Mouse (Mus musculus): ENCODE data around the gene Ccdc141. TPM values are rescaled to one million over a fixed set of nuclear protein-coding genes. Genes with fewer than 3 reads are reported as not detected.

Ccdc141 gene
- polyA plus RNA-seq, 1 experiment from 2014 or later, result 2.2 TPM

DNA sequence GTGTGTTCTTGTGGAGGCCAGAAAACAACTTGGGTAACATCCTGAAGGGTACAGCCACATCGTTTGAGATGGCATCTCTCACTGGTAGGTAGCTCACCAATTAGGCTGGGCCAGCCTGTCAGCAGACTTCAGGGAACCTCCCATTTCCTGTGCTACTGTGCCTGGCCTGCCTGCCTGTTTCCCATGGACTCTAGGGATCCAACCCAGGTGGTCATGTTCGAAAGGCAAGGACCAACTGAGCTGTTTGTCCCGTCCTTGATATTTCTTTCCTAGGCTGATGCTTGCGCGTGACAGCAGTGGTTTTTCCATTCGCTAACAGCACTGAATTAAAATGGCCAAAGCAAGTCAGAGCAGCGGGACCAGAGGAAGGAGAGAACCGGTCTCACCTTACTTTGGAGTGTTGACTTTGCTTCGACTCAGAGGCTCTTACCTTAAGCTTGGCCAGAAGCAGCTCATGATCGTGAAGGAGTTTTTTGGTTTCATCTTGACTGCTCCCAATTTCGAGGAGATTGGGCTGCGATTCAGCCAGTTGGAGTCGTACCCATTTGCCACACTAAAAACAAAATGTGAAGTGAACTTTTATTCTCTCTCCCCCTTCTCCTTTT is 2.3 kb downstream of the Ccdc141 start:
- no peak overlapping the region for H3K9ac ChIP-seq (ENCODE audit: low read depth, low read length)
- H3K4me1 ChIP-seq (replicated peaks; ENCODE audit: control insufficient read depth, insufficient read depth, low read length), result no peaks in the 10 kb centered on the region
- no peaks in the 10 kb centered on the region for H3K9me3 ChIP-seq (ENCODE audit: control insufficient read depth)
- no peak overlapping the region for H3K27ac ChIP-seq (ENCODE audit: low read depth, low read length)
- no peaks in the 10 kb centered on the region for H3K27me3 ChIP-seq (replicated peaks; ENCODE audit: control insufficient read depth, insufficient read depth, low read length)
- 85% methylated on average over 13 of the region's 13 CpGs for WGBS
- H3K4me3 ChIP-seq (ENCODE audit: low read depth, low read length), result no peak overlapping the region
- TF ChIP-seq CTCF (IDR thresholded peaks at IDR 0.05; ENCODE audit: low read depth), result no peak
- no peak overlapping the region for H3K4me2 ChIP-seq (replicated peaks; ENCODE audit: low read depth)
- no peaks in the 10 kb centered on the region for H3K36me3 ChIP-seq (ENCODE audit: control insufficient read depth, insufficient read depth)
- ATAC-seq, result no peak

DNA sequence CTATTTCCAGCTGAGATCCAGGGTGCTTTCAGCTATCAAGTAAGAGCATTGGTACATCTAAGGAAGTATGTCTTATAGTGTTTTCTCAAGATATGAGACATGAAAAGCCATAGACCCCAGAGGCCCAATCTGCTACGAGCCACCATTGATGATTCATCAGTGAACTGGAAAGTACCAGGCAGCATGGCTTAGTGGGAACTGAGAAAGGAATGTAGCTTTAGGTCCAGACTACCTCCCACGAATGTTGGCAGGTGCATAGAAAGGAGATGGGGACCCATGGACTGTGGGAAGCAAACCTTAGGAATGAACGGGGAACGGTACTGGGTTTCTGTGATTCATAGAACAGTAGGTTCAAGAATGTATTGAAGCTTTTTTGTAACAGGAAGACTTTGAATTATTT is 4.1 kb downstream of the Ccdc141 start:
- Histone ChIP-seq H3K27me3 (replicated peaks; ENCODE audit: control insufficient read depth, insufficient read depth, low read length) (no peaks in the 10 kb centered on the region), H3K4me3 (ENCODE audit: low read depth, low read length) (no peak overlapping the region), H3K4me2 (replicated peaks; ENCODE audit: low read depth) (no peak overlapping the region), H3K4me1 (replicated peaks; ENCODE audit: control insufficient read depth, insufficient read depth, low read length) (no peaks in the 10 kb centered on the region), H3K9me3 (ENCODE audit: control insufficient read depth) (no peaks in the 10 kb centered on the region), H3K27ac (ENCODE audit: low read depth, low read length) (no peak overlapping the region), H3K36me3 (ENCODE audit: control insufficient read depth, insufficient read depth) (no peaks in the 10 kb centered on the region), H3K9ac (ENCODE audit: low read depth, low read length) (no peak overlapping the region)
- no peak for TF ChIP-seq CTCF (IDR thresholded peaks at IDR 0.05; ENCODE audit: low read depth)
- no peak for ATAC-seq
- WGBS, result 80% methylated on average over 4 of the region's 4 CpGs

DNA sequence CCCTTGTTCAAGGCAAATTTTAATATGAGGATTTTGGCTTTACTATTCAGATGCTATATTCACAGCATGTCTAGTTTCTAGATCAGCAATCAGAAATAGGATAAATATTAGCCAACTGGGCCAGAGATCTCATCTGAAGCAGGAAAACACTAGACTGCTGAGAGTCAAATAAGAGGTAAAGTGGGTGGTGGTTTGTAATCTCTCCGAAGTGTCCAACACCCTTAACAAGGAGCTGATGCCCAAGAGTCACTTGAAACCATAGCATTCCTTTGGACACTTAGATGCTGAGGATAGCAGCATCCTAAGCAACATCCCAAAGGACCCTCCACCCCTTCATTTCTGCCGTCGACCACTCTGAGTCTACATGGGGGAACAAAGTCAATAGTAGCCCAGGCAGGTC is 5.8 kb downstream of the Ccdc141 start:
- H3K9ac ChIP-seq (ENCODE audit: low read depth, low read length), result no peak overlapping the region
- no peak overlapping the region for H3K27ac ChIP-seq (ENCODE audit: low read depth, low read length)
- H3K27me3 ChIP-seq (replicated peaks; ENCODE audit: control insufficient read depth, insufficient read depth, low read length), result no peaks in the 10 kb centered on the region
- TF ChIP-seq CTCF (IDR thresholded peaks at IDR 0.05; ENCODE audit: low read depth), result no peak
- ATAC-seq, result no peak
- no peaks in the 10 kb centered on the region for H3K36me3 ChIP-seq (ENCODE audit: control insufficient read depth, insufficient read depth)
- no peaks in the 10 kb centered on the region for H3K4me1 ChIP-seq (replicated peaks; ENCODE audit: control insufficient read depth, insufficient read depth, low read length)
- no peaks in the 10 kb centered on the region for H3K9me3 ChIP-seq (ENCODE audit: control insufficient read depth)
- 86% methylated on average over 3 of the region's 3 CpGs for WGBS
- no peak overlapping the region for H3K4me3 ChIP-seq (ENCODE audit: low read depth, low read length)
- no peak overlapping the region for H3K4me2 ChIP-seq (replicated peaks; ENCODE audit: low read depth)

DNA sequence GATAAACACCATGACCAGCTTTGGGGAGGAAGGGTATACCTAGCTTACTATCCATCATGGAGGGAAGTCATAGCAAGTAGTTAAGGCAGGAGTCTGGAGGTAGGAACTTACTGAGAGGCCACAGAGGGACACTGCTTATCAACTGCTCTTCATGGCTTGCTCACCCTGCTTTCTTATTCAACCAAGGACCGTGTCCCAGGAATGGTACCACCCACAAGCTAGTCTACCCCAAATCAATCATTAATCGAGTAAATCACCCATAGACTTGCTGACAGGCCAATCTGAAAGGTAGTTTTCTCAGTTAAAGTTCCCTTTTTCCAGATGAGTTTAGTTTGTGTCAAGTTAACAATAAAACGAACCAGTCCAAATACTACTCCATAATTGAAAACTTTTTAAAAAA is 7.1 kb downstream of the Ccdc141 start:
- Histone ChIP-seq H3K9ac (ENCODE audit: low read depth, low read length) (no peak overlapping the region), H3K4me1 (replicated peaks; ENCODE audit: control insufficient read depth, insufficient read depth, low read length) (no peaks in the 10 kb centered on the region), H3K4me2 (replicated peaks; ENCODE audit: low read depth) (no peak overlapping the region), H3K4me3 (ENCODE audit: low read depth, low read length) (no peak overlapping the region), H3K9me3 (ENCODE audit: control insufficient read depth) (no peaks in the 10 kb centered on the region), H3K27ac (ENCODE audit: low read depth, low read length) (no peak overlapping the region), H3K36me3 (ENCODE audit: control insufficient read depth, insufficient read depth) (no peaks in the 10 kb centered on the region), H3K27me3 (replicated peaks; ENCODE audit: control insufficient read depth, insufficient read depth, low read length) (no peaks in the 10 kb centered on the region)
- no peak for TF ChIP-seq CTCF (IDR thresholded peaks at IDR 0.05; ENCODE audit: low read depth)
- ATAC-seq, result no peak
- WGBS, result 67% methylated on average over 3 of the region's 3 CpGs

DNA sequence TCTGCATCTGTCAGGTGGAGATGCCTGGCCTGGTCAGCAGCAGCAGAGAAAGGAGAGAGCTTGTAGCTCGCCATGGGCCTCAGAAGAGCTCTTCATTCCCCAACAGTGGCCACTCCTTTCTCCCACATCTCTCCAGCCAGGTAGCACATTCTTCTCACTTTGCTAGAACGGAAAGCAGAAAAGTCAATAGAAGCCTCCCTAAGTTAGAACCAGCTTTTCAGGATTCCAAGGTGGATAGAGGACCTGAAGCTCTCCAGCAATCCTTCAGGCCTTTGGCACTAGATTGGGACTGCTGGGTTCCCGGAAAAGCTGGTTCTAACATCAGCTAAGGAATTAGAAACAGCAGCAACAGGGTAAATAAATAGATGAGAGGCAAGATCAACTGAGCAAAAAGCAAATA is 8.3 kb downstream of the Ccdc141 start:
- TF ChIP-seq CTCF (IDR thresholded peaks at IDR 0.05; ENCODE audit: low read depth), result no peak
- Histone ChIP-seq H3K4me2 (replicated peaks; ENCODE audit: low read depth) (no peak overlapping the region), H3K4me3 (ENCODE audit: low read depth, low read length) (no peak overlapping the region), H3K9me3 (ENCODE audit: control insufficient read depth) (no peaks in the 10 kb centered on the region), H3K4me1 (replicated peaks; ENCODE audit: control insufficient read depth, insufficient read depth, low read length) (no peaks in the 10 kb centered on the region), H3K36me3 (ENCODE audit: control insufficient read depth, insufficient read depth) (no peaks in the 10 kb centered on the region), H3K27me3 (replicated peaks; ENCODE audit: control insufficient read depth, insufficient read depth, low read length) (no peaks in the 10 kb centered on the region), H3K9ac (ENCODE audit: low read depth, low read length) (no peak overlapping the region), H3K27ac (ENCODE audit: low read depth, low read length) (no peak overlapping the region)
- no peak for ATAC-seq
- WGBS, result 54% methylated on average over 3 of the region's 3 CpGs

DNA sequence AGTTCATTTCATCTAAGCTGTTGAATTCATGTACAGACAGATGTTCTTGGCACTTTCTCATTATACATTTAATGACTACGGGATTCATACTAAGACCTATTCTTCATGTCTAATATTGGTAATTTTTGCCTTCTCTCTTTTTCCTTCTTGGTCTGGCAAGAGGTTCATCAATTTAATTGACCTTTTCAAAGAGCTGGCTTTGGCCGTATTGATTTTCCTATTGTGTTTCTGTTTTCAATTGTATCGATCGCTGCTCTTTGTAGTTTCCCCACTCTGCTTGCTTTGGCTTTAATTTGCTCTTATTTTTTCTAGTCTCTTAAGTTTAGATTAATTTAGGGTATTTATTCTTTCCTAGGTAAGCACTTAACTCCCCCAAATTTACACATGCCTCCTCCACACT is 12.9 kb downstream of the Ccdc141 start:
- H3K9ac ChIP-seq (ENCODE audit: low read depth, low read length), result no peak overlapping the region
- no peaks in the 10 kb centered on the region for H3K4me1 ChIP-seq (replicated peaks; ENCODE audit: control insufficient read depth, insufficient read depth, low read length)
- no peak overlapping the region for H3K4me3 ChIP-seq (ENCODE audit: low read depth, low read length)
- no peak for TF ChIP-seq CTCF (IDR thresholded peaks at IDR 0.05; ENCODE audit: low read depth)
- H3K27ac ChIP-seq (ENCODE audit: low read depth, low read length), result no peak overlapping the region
- no peaks in the 10 kb centered on the region for H3K27me3 ChIP-seq (replicated peaks; ENCODE audit: control insufficient read depth, insufficient read depth, low read length)
- no peaks in the 10 kb centered on the region for H3K36me3 ChIP-seq (ENCODE audit: control insufficient read depth, insufficient read depth)
- no peak overlapping the region for H3K4me2 ChIP-seq (replicated peaks; ENCODE audit: low read depth)
- WGBS, result 88% methylated on average over 4 of the region's 4 CpGs
- no peak for ATAC-seq
- H3K9me3 ChIP-seq (ENCODE audit: control insufficient read depth), result no peaks in the 10 kb centered on the region

DNA sequence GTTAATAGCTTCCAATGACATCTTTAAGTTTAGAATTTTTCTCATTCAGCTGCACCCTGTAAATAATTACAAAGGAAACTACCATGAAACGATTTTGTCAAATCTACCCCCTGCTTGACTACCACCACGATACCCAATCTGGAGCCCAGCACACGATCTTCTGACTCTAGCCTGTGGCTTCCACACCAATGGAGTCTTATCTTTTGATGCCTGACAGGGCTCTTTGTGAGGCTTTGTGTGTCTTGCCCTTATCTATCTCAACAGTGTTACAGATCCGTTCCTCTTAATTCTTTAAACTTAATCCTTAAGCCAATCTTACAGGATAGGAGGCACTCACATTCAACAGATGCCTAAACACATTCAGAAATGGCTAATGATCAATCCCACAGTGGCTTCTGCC is 16.4 kb downstream of the Ccdc141 start:
- WGBS, result 42% methylated on average over 4 of the region's 4 CpGs
- H3K9ac ChIP-seq (ENCODE audit: low read depth, low read length), result no peak overlapping the region
- H3K4me2 ChIP-seq (replicated peaks; ENCODE audit: low read depth), result no peak overlapping the region
- H3K27ac ChIP-seq (ENCODE audit: low read depth, low read length), result no peak overlapping the region
- H3K4me1 ChIP-seq (replicated peaks; ENCODE audit: control insufficient read depth, insufficient read depth, low read length), result no peaks in the 10 kb centered on the region
- H3K27me3 ChIP-seq (replicated peaks; ENCODE audit: control insufficient read depth, insufficient read depth, low read length), result no peaks in the 10 kb centered on the region
- no peak for TF ChIP-seq CTCF (IDR thresholded peaks at IDR 0.05; ENCODE audit: low read depth)
- ATAC-seq, result no peak
- H3K9me3 ChIP-seq (ENCODE audit: control insufficient read depth), result no peaks in the 10 kb centered on the region
- H3K4me3 ChIP-seq (ENCODE audit: low read depth, low read length), result no peak overlapping the region
- no peaks in the 10 kb centered on the region for H3K36me3 ChIP-seq (ENCODE audit: control insufficient read depth, insufficient read depth)

Measured in intestine, postnatal 0 days (tissue).